Mouse (Mus musculus) hindbrain, embryonic 10.5 days (tissue): ENCODE results near the gene Stat5b. TPM values are rescaled to one million over a fixed set of nuclear protein-coding genes. Genes with fewer than 3 reads are reported as not detected.

Source experiments
- DNase-seq: peaks from one replicate; pipeline ENCODE4 v3.0.0-alpha.2; 2017; ENCODE audit warnings: low spot score
- H3K27ac ChIP-seq: fragments of 300-500 bp; sonication (generic); 2 replicates; pipeline ENCODE4 v1.5.1; 2016; ENCODE audit warnings: mild to moderate bottlenecking, moderate library complexity
- H3K27me3 ChIP-seq: fragments of 300-500 bp; sonication (generic); 2 replicates; pipeline ENCODE4 v1.6.1; 2016; ENCODE audit warnings: mild to moderate bottlenecking; ENCODE audit not compliant: poor library complexity, insufficient read depth, severe bottlenecking
- H3K36me3 ChIP-seq: fragments of 300-500 bp; sonication (generic); 2 replicates; pipeline ENCODE4 v1.6.1; 2016; ENCODE audit warnings: mild to moderate bottlenecking, moderate library complexity
- H3K4me1 ChIP-seq: fragments of 300-500 bp; sonication (generic); replicated peaks from 2 replicates; pipeline ENCODE4 v1.6.1; 2016; ENCODE audit warnings: mild to moderate bottlenecking
- H3K4me3 ChIP-seq: fragments of 300-500 bp; sonication (generic); 2 replicates; pipeline ENCODE4 v1.5.1; 2016; ENCODE audit warnings: mild to moderate bottlenecking, moderate library complexity
- H3K9me3 ChIP-seq: fragments of 300-500 bp; sonication (generic); 2 replicates; pipeline ENCODE4 v1.6.1; 2016; ENCODE audit warnings: mild to moderate bottlenecking, moderate library complexity
- WGBS: fragments of 180-500 bp; shearing (Covaris S2); methylation state at CpG from one replicate; pipeline ENCODE4 v1.1.7; 2016; 5-methylcytosine and 5-hydroxymethylcytosine counted together
- polyA plus RNA-seq: library from polyadenylated mRNA; unstranded; fragments of >200 nt; fragmentation: Nextera tagmentation; extraction: Ambion mirVana; gene quantifications from 2 replicates; pipeline ENCODE4 v1.2.1, GENCODE M21; 2016

Gene Stat5b
- polyA plus RNA-seq, 1 experiment from 2014 or later: 14.8 TPM

- Histone ChIP-seq H3K9me3 (no peaks in the 10 kb centered on the region), H3K36me3 (0 out of 2 replicates have a peak, but pooled peaks cover 7% of the 10 kb centered on the region), H3K27me3 (peaks cover 44% of the 10 kb centered on the region), H3K4me1 (peaks cover 15% of the 10 kb centered on the region; the same call in 1 of the 2 replicates), H3K27ac (no peak overlapping the region), H3K4me3 (no peak overlapping the region)
- WGBS: 90% methylated on average over 4 of the region's 4 CpGs
- DNase-seq: no peak
Observed at GRCm38 (mm10) chr11:100748620-100749019, 101.9 kb downstream of the Stat5b start.

- Histone ChIP-seq H3K4me1 (peaks cover 11% of the 10 kb centered on the region; the same call in 1 of the 2 replicates), H3K27ac (no peak overlapping the region), H3K4me3 (no peak overlapping the region), H3K36me3 (0 out of 2 replicates have a peak, but pooled peaks cover 7% of the 10 kb centered on the region), H3K9me3 (no peaks in the 10 kb centered on the region), H3K27me3 (peaks cover 40% of the 10 kb centered on the region)
- DNase-seq: no peak
- 74% methylated on average over 5 of the region's 5 CpGs for WGBS
Observed at GRCm38 (mm10) chr11:100747114-100747513, 103.4 kb downstream of the Stat5b start.

- 78% methylated on average over 10 of the region's 10 CpGs for WGBS
- H3K4me3 ChIP-seq: no peak overlapping the region
- 0 out of 2 replicates have a peak, but pooled peaks cover 7% of the 10 kb centered on the region for H3K36me3 ChIP-seq
- peaks cover 10% of the 10 kb centered on the region; the same call in 1 of the 2 replicates for H3K4me1 ChIP-seq
- DNase-seq: no peak
- peaks cover 38% of the 10 kb centered on the region for H3K27me3 ChIP-seq
- H3K9me3 ChIP-seq: no peaks in the 10 kb centered on the region
- H3K27ac ChIP-seq: no peak overlapping the region
Observed at GRCm38 (mm10) chr11:100746546-100746945, 104.0 kb downstream of the Stat5b start.

- Histone ChIP-seq H3K27ac (no peak overlapping the region), H3K4me3 (no peak overlapping the region), H3K36me3 (0 out of 2 replicates have a peak, but pooled peaks cover 2% of the 10 kb centered on the region), H3K4me1 (peaks cover 10% of the 10 kb centered on the region; the same call in 1 of the 2 replicates), H3K9me3 (no peaks in the 10 kb centered on the region), H3K27me3 (peaks cover 30% of the 10 kb centered on the region)
- WGBS: 17% methylated on average over 6 of the region's 6 CpGs
- DNase-seq: peak; percentile 54
Observed at GRCm38 (mm10) chr11:100745085-100745484, 105.4 kb downstream of the Stat5b start.

GRCm38 (mm10) chr11:100741348-100741747 lies 109.2 kb downstream of the Stat5b start:
- Histone ChIP-seq H3K4me3 (no peak overlapping the region), H3K27me3 (peaks cover 10% of the 10 kb centered on the region; the same call in 1 of the 2 replicates), H3K27ac (no peak overlapping the region), H3K9me3 (no peaks in the 10 kb centered on the region), H3K36me3 (no peaks in the 10 kb centered on the region), H3K4me1 (peaks cover 27% of the 10 kb centered on the region)
- no peak for DNase-seq
- WGBS: 76% methylated on average over 6 of the region's 6 CpGs

GRCm38 (mm10) chr11:100738749-100739148 lies 111.8 kb downstream of the Stat5b start:
- WGBS: 22% methylated on average over 5 of the region's 5 CpGs
- no peak for DNase-seq
- peak overlapping the region; percentile 98 for H3K4me3 ChIP-seq
- peaks cover 25% of the 10 kb centered on the region for H3K4me1 ChIP-seq
- H3K36me3 ChIP-seq: peaks cover 14% of the 10 kb centered on the region; the same call in 1 of the 2 replicates
- H3K27ac ChIP-seq: peak overlapping the region; percentile 93
- H3K27me3 ChIP-seq: peaks cover 4% of the 10 kb centered on the region; the same call in 1 of the 2 replicates
- no peaks in the 10 kb centered on the region for H3K9me3 ChIP-seq

- DNase-seq: peak; percentile 99
- Histone ChIP-seq H3K27me3 (peaks cover 4% of the 10 kb centered on the region; the same call in 1 of the 2 replicates), H3K9me3 (no peaks in the 10 kb centered on the region), H3K36me3 (peaks cover 20% of the 10 kb centered on the region), H3K27ac (peak within 1 kb of the TSS; percentile 93), H3K4me1 (peaks cover 25% of the 10 kb centered on the region), H3K4me3 (peak within 1 kb of the TSS; percentile 98)
- under 1% methylated on average over 39 of the region's 39 CpGs for WGBS
Observed at GRCm38 (mm10) chr11:100738066-100738604, 112.4 kb downstream of the Stat5b start, which contains the start of gene Rab5c. Rab5c (minus strand) TSS chr11:100738215.

- Histone ChIP-seq H3K27ac (peak overlapping the region; percentile 93), H3K4me3 (peak overlapping the region; percentile 98), H3K4me1 (peaks cover 25% of the 10 kb centered on the region), H3K36me3 (peaks cover 29% of the 10 kb centered on the region), H3K9me3 (no peaks in the 10 kb centered on the region), H3K27me3 (peaks cover 4% of the 10 kb centered on the region; the same call in 1 of the 2 replicates)
- WGBS: 2% methylated on average over 13 of the region's 13 CpGs
- DNase-seq: no peak
Observed at GRCm38 (mm10) chr11:100737105-100737733, 113.3 kb downstream of the Stat5b start.

- H3K27ac ChIP-seq: 0 out of 2 replicates have a peak overlapping the region, but pooled peaks have one; percentile 93
- H3K4me3 ChIP-seq: peak overlapping the region; percentile 98
- peaks cover 25% of the 10 kb centered on the region for H3K4me1 ChIP-seq
- DNase-seq: no peak
- peaks cover 4% of the 10 kb centered on the region; the same call in 1 of the 2 replicates for H3K27me3 ChIP-seq
- WGBS: 85% methylated on average over 4 of the region's 4 CpGs
- peaks cover 31% of the 10 kb centered on the region for H3K36me3 ChIP-seq
- no peaks in the 10 kb centered on the region for H3K9me3 ChIP-seq
Observed at GRCm38 (mm10) chr11:100736746-100737080, 113.8 kb downstream of the Stat5b start.

- Histone ChIP-seq H3K36me3 (peaks cover 33% of the 10 kb centered on the region), H3K27ac (no peak overlapping the region), H3K4me3 (peak overlapping the region; percentile 98), H3K4me1 (peaks cover 25% of the 10 kb centered on the region), H3K9me3 (no peaks in the 10 kb centered on the region), H3K27me3 (peaks cover 4% of the 10 kb centered on the region; the same call in 1 of the 2 replicates)
- 81% methylated on average over 14 of the region's 14 CpGs for WGBS
- DNase-seq: no peak
Observed at GRCm38 (mm10) chr11:100735954-100736745, 114.4 kb downstream of the Stat5b start.

GRCm38 (mm10) chr11:100735134-100735865 lies 115.2 kb downstream of the Stat5b start:
- Histone ChIP-seq H3K27me3 (peaks cover 4% of the 10 kb centered on the region; the same call in 1 of the 2 replicates), H3K36me3 (peaks cover 35% of the 10 kb centered on the region), H3K27ac (no peak overlapping the region), H3K4me1 (peaks cover 25% of the 10 kb centered on the region), H3K4me3 (peak overlapping the region; percentile 98; the same call in 1 of the 2 replicates), H3K9me3 (no peaks in the 10 kb centered on the region)
- WGBS: 92% methylated on average over 9 of the region's 9 CpGs
- no peak for DNase-seq
